Mouse (Mus musculus) thymus, postnatal 36 days (tissue): Measurements from ENCODE around the gene Dusp19.

ENCODE experiments used
- DNase-seq, 2 experiments: peaks; one replicate each; pipeline ENCODE4 v3.0.0; 2022; ENCODE audit warnings: mixed read lengths in 2 of 2

The Dusp19 gene

DNA sequence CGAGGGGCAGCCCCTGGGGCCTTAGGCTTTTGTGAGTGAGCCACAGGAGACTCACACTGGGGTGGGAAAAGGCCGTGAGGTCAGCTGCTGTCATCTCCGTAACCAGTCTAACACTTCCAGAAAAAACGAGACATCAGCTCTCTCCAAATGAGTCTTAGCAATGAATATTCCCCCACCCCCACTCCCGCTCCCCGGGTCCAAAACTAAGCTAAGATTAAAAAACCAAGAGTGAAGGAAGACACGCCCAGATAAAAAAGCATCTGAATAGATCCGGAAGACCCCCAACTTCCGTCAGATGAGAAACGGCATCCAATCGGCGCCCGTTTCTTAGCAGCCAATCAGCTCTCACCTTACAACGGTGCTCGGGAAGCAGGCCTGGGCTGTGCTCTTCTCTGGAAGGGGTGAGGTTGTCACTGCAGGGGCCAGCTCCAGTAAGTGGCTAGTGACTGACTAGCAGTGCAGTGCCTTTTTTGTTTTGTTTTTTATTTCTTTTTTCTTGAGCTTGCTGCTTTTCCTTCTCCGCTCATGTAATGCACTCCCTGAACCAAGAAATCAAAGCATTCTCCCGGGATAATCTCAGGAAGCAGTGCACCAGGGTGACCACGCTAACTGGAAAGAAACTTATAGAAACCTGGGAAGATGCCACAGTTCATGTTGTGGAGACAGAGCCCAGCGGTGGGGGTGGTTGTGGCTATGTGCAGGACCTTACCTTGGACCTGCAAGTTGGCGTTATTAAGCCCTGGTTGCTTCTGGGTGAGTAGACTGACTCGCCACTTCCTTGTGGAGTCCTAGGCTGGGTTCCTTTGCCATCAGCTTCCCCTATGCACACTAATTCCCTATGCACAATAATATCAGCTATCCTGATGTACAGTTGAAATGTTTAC is at the start of gene Dusp19, which contains the start of gene Nup35:
Gene Dusp19 (plus strand): TSS at position 192 of the 884 bp plus-strand sequence.
Gene Nup35 (plus strand): TSS at position 383 of the 884 bp plus-strand sequence.
- DNase-seq, result peak; percentile 94 to 95

DNA sequence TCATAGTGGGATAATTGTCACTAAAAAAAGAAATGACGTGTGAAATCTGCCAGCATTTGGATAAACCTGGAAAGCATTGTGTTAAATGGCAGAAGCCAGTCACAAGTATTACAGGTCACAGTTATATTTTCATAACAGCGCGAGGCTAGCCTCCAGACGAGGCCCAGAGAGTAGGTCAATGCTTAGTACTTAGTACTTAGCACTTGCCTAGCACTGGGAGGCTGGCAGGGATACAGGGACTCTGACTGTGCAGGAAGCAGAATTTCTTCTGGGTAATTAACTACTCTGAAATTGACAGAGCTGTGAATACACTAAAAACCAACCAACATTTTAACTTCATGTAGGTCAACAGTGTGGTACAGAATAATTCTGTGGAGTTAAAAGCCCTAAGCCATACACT is 49.4 kb upstream of the Dusp19 start:
- no peak for DNase-seq

DNA sequence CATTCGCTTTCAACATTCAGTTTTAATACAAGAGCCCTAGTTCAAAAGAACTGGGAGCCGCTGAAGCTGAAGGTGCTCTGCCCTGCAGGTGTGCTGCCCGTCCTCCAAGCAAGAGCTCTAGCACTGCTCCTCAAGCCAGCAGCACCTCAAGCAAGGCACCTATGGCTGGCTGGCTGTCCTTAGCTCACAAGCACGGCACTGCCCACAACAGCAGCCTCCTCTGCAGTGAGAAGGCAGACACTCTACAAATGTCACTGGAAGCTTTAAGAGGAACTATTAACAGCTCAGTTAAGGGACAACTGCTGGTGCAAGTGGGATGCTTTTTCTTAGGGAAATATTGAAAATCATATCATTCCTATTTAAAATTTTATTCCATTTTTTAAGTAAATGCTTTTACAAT is 46.2 kb upstream of the Dusp19 start:
- no peak for DNase-seq

DNA sequence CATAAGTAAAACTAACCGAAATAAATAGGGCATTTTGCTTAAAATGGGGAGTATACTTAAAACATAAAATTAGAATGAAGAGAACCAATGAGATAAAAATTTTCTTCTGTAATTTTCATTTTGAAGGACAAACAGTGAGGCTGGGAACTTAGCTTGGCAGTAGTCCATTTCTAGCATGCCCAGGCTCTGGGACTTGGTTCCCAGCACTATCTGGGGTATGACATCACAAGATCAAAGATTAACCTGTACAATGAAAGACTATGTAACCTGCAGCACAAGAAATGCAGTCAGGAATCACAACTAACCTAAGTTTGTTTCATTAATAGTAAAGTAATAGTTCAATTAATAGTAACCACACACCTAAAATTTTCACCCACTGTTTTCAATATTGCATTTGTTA is 39.6 kb upstream of the Dusp19 start:
- no peak for DNase-seq

DNA sequence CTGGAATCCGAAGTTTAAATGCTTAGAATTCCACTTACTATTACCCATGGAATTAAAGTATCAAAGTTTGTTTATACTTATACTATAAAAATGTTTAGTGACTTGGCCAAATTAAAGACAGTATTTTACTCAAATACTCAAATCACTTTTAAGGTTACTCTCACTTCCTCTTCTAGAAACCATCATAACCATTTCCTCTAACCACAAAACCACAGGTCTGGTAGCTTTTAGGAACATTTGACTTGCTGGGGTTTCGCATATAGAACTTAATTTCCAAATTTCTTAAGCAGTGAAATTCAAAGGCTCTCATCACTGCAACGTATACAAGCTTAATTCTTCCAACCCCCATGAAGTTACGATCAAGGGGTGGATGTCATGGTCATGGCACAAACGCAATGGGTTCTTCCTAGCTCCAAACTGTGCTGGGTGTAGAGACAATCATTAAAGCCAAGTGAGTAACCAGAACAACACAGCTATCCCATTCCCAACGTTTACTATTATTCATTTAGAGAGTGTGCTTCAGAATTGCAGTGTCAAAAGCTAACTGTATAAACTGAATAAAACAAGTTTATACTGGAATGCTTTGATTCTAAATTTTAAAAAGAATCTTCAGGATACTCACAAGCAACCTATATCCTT is 37.5 kb upstream of the Dusp19 start:
- no peak for DNase-seq

DNA sequence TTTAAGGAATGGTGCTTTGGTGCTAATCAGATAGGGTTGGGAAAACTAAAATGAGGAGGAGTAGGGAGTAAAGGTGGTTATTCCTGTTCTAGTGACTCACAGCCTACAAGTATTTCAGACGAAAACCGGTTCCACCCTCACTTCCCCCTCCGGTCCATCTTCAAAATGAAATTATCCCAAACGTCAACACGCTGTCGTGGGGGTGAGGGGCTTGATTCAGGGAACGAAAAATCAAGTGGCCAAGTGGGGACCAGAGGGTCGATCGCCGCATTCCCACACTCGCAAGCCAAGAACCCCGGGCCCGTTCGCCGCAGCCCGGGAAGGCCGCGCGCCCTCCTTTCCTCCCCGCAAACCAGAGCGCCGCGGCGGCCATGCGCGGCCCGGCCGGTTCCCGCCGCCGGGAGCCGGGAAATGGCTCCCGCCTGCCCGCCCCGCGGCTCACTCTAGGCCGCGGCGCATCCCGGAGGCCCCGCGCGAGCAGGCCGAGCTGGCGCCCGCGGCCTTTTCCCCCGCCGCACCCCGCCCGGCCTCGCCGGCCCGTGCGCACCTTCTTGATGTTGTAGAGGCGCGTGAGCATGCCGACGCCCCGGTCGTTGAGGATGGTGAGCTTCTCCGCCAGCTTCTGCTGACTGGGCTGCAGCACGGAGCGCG is 36.4 kb upstream of the Dusp19 start:
- DNase-seq, result no peak

DNA sequence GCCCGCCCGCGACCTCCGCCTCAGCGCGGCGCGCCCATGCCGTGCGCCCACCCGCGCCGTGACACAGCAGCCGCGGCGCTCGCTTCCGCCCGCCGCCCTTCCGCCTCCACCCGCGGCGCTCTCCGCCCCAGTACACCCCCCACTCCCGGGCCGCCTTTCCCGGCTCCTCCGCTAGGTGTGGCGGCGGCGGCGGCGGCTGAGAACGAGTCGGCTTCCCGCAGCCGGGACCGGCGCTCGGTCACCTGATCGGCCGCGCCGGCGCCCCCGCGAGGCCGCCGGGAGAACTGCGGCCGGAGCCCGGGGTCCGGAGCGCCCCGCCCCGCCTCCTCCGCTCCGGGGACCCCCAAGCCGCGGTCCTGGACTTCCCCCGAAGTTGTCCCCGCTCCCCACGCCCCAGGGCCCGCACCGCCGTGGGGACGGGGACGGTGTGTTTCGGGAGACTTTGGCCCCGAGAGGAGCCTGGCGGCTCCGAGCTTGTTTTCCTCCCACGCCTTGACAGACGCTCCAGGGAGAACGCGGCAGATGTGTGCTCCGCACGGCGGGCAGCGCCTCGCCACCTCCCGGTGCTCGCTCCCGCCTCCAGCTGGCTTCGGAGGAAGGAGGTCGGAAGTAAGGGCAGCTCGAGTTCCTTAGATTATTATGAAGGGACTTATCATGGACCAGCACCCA is 35.7 kb upstream of the Dusp19 start, which contains the start of gene Nckap1:
Gene Nckap1 (minus strand): TSS at position 338 of the 669 bp plus-strand sequence.
- peak; percentile 80 to 86 for DNase-seq

DNA sequence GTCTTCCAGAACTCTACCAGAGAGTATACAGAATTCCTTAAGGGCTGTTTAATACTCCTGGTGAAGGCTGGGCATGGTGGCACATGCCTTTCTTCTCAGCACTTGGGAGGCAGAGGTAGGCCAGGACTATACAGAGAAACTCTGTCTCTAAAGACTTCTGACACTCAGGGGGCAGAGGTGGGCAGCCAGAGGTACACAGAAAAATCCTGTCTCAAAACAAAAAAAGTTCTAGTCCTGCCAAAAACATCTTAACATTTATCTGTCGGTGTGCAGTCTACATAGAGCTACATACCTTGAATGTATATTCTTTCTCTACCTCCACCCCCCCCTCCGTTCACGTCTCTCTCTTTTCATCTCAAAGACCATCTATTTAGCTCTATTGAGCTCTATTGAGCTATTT is 34.5 kb upstream of the Dusp19 start:
- no peak for DNase-seq

DNA sequence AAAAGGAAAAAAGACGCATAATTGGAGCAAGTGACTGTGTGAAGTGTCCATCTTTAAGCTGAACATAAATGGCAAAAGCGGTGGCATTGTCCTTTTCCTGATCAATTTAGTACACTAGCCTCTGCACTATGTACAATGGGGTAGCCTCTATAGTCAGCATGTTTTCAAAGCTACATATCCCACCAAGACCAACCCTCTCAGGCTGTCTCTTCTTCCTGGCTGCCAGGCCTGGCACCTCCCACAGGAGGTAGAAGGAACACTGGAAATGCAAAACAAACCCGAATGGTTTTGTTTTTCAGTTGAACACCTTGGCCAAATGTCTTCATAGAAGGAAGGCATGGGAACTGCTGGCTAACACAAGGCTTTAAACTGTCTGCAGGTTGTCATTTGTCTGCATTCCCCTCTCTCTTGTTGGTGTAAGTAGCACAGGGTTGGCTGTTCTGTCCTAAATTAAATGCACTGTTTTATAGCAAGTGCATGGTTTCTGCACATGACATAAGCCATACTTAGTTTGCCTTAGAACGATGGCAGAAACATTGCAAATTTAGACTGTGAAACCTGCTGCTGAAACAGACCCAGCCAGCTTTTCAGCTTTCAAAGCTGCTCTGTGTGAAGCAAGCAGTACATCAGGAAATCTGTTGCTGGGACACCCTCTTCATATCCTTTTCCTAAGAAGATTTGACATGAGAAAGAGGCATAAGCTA is 22.5 kb upstream of the Dusp19 start:
- no peak for DNase-seq

DNA sequence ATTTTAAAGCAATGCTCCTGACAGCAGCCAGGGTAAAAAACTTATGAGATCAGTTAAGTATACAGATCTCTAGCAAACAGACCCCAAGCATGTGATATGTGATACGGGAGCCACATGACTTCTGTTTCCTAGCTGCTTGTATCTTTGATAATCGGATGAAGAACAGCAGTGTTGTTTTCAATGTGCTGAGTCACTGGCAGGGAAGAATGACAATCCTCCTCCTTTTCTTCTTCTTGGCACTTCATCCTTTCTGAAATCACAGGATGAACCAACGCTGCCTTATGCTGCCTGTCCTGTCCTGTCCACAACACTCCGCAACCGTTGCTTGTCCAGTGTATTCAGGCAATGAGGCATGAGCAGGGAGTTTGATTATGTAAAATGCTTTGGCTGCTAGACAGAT is 19.9 kb upstream of the Dusp19 start:
- DNase-seq, result no peak

DNA sequence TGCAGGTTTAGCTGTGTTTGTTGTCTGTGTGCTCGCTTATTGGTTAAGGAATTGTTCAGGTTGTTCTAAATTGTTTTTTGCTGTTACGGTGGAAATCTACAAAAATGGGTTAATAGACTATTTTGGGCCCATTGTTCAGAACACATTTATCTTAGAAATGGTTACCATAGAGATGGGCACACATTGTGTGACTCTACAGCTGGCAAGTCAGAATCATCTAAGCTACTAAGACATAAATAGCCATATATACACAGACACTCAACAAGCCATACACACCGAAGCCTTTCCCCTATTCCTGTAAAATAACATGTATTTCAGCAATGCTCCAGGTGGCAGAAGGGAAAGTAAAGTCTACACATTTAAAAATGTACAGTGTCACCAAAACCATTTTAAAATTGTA is 17.0 kb upstream of the Dusp19 start:
- DNase-seq, result no peak

DNA sequence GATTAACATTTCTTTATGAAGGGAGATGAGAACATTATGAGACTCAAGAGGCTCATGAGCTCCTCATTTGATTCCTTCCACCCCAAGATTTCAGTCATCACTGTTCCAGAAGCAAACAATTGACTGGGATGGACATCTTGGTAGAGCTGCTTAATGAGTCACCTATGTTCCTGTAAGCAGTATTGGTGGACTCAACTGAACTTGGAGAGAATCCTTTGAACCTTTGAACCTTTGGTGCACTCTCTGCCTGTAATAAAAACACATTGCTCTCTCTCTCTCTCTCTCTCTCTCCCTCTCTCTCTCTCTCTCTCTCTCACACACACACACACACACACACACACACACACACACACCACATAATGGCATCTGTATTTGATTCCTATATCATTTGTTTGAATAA is 16.2 kb upstream of the Dusp19 start:
- DNase-seq, result no peak

DNA sequence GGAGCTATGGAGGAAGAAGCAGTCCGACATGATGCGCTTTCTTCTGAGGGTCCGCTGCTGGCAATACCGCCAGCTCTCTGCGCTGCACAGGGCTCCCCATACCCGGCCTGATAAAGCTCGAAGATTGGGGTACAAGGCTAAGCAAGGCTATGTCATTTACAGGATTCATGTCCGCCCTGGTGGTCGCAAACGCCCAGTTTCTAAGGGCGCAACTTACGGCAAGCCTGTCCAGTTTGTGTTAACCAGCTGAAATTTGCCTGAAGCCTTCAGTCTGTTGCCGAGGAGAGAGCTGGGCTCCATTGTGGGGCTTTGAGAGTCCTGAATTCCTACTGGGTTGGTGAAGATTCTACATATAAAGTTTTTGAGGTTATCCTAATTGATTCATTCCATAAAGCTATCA is 14.1 kb upstream of the Dusp19 start:
- DNase-seq, result no peak

DNA sequence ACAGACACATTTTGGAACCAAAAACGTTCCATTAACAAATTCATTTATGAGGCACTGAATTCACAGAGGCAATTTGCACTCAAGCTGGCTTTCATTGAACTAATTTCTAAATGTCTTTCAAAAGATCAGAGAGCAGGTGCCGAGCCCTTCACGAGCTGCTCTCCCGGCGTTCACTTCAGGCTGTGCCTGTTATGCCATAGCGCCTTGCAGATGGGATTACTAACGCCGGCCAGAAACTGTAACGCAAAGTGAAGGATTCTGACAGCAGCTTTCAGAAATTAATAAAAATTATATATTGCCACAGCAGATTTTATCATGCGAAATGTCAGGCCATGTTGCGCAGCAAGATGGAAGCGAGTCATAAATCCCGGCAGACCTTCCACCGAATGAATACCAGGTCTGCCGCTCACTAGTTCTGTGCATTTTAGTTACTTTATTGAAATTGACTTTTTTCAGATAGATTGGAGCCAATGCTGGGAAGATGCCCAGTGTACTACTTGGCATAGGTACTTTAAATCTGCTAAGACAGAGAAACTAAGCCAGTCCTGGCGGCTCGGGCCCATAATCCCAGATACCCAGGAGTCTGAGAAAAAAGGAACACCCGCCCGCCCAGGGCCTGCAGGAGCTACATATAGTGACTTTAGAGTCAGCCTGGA is 12.9 kb upstream of the Dusp19 start:
- DNase-seq, result no peak

DNA sequence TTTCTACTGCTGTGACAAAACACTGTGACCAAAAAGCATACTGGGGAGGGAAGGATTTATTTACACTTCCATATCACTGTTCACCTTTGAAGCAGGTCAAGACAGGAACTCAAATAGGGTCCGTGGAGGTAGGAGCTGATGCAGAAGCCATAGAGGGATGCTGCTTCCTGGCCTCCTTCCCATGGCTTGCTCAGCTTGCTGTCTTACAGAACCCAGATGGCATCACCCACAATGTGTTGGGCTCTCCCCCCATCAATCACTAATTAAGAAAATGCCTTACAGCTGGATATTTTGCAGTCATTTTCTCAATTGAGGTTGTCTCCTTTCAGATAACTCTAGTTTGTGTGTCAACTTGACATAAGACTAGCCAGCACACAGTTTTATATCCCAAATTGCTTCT is 4.6 kb upstream of the Dusp19 start:
- no peak for DNase-seq

DNA sequence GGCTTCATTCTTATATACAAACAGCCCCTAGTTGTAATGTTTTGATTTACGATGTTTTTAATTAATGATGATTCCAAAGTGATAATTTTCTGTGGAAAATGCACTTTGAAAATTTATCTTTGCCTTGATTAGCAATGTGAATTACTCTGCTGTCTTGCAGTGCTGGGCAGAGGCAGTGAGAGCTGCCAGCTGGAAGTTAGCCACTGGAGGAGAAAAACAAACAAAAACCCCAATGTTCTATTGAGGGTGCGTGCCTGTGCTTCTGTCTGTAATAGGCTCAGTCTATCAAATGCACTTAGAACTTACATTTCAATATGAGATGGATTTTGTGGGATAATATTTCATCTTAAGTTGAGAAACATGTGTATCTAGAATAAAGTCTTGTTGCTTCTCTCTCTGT is 4.0 kb upstream of the Dusp19 start:
- DNase-seq, result no peak

DNA sequence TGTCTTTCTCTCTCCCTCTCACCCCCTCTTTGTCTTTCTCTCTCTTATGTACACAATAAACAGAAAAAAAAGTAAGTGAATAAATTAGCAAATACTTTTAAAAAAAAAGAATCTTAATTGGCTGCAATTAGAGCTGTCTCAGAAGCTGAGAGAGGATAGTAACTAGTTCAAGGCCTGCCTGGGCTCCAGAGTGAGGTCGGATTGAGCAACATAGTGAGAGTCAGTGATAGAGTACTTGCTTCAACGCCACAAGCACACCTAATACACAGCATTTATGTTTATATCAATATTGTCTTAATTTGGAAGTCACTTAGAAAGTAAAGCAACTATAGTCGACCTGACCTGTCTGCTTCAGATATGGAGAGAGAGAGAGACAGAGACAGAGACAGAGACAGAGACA is 2.1 kb downstream of the Dusp19 start:
- DNase-seq, result no peak

DNA sequence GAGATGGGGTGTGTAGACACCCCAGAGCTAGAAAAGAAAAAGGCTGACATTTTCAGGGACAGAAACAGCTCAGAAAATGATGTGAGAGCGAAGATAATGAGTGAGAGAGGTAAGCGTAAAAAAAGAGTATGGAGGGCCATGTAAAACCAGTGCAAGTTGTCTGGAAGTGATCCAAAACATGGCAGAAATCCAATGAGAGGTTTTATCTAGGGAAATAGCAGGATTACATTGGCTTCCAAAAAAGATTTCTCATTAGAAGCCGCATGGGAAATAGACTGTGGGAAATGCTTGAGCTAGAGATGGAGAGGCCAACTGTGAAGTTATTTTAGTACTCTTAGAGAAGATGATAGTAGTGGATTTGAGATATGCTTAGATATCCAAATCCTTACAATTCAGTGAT is 5.1 kb downstream of the Dusp19 start:
- DNase-seq, result no peak

DNA sequence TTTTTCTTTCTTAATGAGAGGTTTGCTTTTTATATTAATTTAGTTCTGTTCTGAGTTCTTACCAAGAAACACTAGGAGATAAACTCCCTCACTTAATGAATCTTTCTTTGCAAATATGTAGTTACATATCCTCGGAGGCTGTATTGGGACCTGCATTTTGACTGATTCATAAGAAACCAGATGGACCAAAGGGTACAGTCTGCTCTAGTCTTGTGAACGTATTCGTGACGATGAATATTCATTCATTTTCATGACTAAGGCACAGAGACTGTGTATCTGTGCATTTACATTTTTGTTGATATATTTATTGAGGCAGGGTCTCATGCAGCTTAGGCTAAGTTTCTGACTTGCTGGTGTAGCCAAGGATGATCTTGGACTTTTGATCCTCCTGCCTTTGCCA is 7.7 kb downstream of the Dusp19 start:
- DNase-seq, result no peak

DNA sequence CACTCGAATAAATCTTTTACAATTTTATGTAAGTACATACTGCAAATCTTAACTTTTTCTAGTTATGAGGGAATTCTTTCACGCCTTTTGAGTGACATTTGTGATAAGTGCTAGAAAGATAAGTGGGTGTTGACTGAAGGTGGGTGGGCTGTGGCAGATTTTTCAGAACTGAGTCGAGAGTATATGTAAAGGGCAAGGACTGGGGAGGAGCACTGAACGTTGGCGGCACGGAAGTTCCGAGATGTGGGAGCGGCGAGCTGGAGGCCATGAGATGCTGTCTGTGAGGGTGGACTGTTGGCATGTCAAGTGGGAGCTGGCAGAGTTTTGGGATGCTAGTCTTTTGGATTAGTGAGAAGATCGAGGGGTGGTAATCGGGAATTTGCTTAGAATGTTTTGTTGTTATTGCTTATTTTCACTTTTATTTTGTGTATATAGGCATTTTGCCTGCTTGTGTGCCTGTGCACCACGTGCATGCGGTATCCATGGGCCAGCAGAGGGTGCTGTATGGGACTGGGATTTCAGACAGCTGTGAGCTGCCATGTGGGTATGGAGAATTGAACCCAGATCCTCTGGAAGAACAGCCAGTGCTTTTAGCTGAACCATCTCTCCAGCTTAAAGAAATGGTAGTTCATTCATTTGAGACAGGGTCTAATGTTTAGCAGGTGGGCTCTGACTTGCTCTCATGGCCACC is 15.6 kb downstream of the Dusp19 start:
- DNase-seq, result no peak
